Mouse (Mus musculus): ENCODE data around the gene Rsrc2.

- TF ChIP-seq CTCF (IDR thresholded peaks at IDR 0.05; ENCODE audit: low read depth, low read length): peak; percentile 75
- TF ChIP-seq POLR2A (IDR thresholded peaks at IDR 0.05; ENCODE audit: extremely low read depth, insufficient read depth, low read length): no peak
Measured at GRCm38 (mm10) chr5:123699198-123699597, 50.0 kb downstream of the Rsrc2 start.
